32 mouse cellular contexts compared by ENCODE assay signal in the genomic region with DNA sequence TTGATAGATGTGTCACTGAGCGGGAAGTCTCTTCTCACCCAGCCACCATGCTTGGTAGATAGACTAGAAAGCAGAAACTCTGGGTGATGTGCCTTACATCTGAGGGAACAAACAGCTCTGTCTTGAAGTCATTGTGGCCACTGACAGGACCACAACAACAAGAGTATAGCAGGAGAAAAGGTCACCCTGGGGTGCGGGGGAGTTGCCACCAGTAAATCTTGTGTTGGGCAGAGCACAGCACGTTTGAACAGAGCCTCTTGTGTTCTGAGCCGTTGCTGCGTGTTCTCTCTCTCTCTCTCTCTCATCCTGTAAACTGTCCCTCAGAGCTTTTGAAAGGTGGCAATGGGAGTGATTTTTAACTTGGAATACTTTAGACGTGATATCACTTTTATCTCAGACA. TPM values are rescaled to one million over a fixed set of nuclear protein-coding genes. Genes with fewer than 3 reads are reported as not detected.
DNase-seq lines count a peak whose midpoint lies in the region; ATAC-seq and TF ChIP-seq lines count a peak whose summit lies in the region.
"Had no signal": no experiment of that assay in that cellular context is flagged by ENCODE, and none has a peak within 500 bp of the region (broad histone marks: within the 10 kb centered on the region; RNA-seq: fewer than 3 reads in every experiment).

No protein-coding gene starts in this region.

- ATAC-seq in heart, postnatal 0 days (ENCODE audit: insufficient read depth, low read depth) = no peak
- peak; percentile 75 for ATAC-seq in neural tube, embryonic 15.5 days (ENCODE audit: low FRiP score)
- ATAC-seq: CD4-positive, CD25-positive, alpha-beta regulatory T cell, adult 4 months; forebrain, postnatal 0 days; inflammation-experienced regulatory T-cells, adult 6 months; liver, postnatal 0 days; lung, postnatal 0 days; midbrain, embryonic 15.5 days had no signal

- peaks cover 13% of the 10 kb centered on the region; the same call in 1 of the 2 replicates for H3K4me1 ChIP-seq in heart, embryonic 10.5 days
- H3K4me1 ChIP-seq in heart, postnatal 0 days (ENCODE audit: control insufficient read depth, insufficient read depth) = peaks cover 43% of the 10 kb centered on the region
- no peaks in the 10 kb centered on the region for H3K4me1 ChIP-seq in neural tube, embryonic 15.5 days
- H3K4me1 ChIP-seq: forebrain, embryonic 10.5 days; hindbrain, embryonic 13.5 days; limb, embryonic 12.5 days; midbrain, embryonic 15.5 days had no signal

- H3K36me3 ChIP-seq in heart, embryonic 10.5 days = peaks cover 6% of the 10 kb centered on the region; the same call in 1 of the 2 replicates
- no peaks in the 10 kb centered on the region for H3K36me3 ChIP-seq in heart, postnatal 0 days (replicated peaks; ENCODE audit: control insufficient read depth, insufficient read depth, low read length)
- H3K36me3 ChIP-seq in neural tube, embryonic 15.5 days = no peaks in the 10 kb centered on the region
- H3K36me3 ChIP-seq: forebrain, embryonic 10.5 days; hindbrain, embryonic 13.5 days; limb, embryonic 12.5 days; midbrain, embryonic 15.5 days had no signal

- DNase-seq in heart, adult 11 months = peak; percentile 82
- no peak for DNase-seq in heart, embryonic 10.5 days (ENCODE audit: low spot score)
- DNase-seq in heart, postnatal 0 days (ENCODE audit: low spot score) = no peak
- no peak for DNase-seq in heart, postnatal 25 days (ENCODE audit: low spot score)
- DNase-seq in Muller cell, postnatal 12 days (ENCODE audit: inconsistent ontology term) = peak; percentile 14
- DNase-seq in thymus, adult 18-20 months = no peak
- DNase-seq: adrenal gland, postnatal 36 days; cerebellum, adult 11 months; cerebellum, adult 9-11 months; forebrain, postnatal 0 days; gastrocnemius, postnatal 14 days; heart, postnatal 14 days; kidney, adult 2 months; kidney, postnatal 14 days; layer of hippocampus, postnatal 36 days; liver, postnatal 0 days; thymus, postnatal 14 days had no signal

- intact Hi-C loops in heart, postnatal 25 days (cut with DNase I) = no loop called here

- H3K4me2 ChIP-seq in heart, postnatal 0 days (ENCODE audit: low read depth, low read length) = no peak overlapping the region; the same call in 1 of the 2 replicates
- H3K4me2 ChIP-seq in neural tube, embryonic 15.5 days = no peak overlapping the region
- H3K4me2 ChIP-seq: hindbrain, embryonic 13.5 days; limb, embryonic 12.5 days; liver, embryonic 11.5 days; midbrain, embryonic 15.5 days had no signal

- H3K9me3 ChIP-seq in heart, embryonic 10.5 days = no peaks in the 10 kb centered on the region
- no peaks in the 10 kb centered on the region for H3K9me3 ChIP-seq in heart, postnatal 0 days (replicated peaks; ENCODE audit: control insufficient read depth, low read length)
- H3K9me3 ChIP-seq in neural tube, embryonic 15.5 days (replicated peaks) = no peaks in the 10 kb centered on the region
- H3K9me3 ChIP-seq: forebrain, embryonic 10.5 days; hindbrain, embryonic 13.5 days; limb, embryonic 12.5 days; midbrain, embryonic 15.5 days had no signal

- 64% methylated on average over 6 of the region's 6 CpGs for WGBS in heart, embryonic 10.5 days
- 33% methylated on average over 6 of the region's 6 CpGs for WGBS in heart, postnatal 0 days
- 17% methylated on average over 6 of the region's 6 CpGs for WGBS in neural tube, embryonic 15.5 days

- TF ChIP-seq EP300 in heart, postnatal 0 days (IDR thresholded peaks at IDR 0.05; ENCODE audit: low read depth) = no peak

- no peaks in the 10 kb centered on the region for H3K27me3 ChIP-seq in heart, embryonic 10.5 days (ENCODE audit: insufficient read depth, poor library complexity, severe bottlenecking)
- no peaks in the 10 kb centered on the region for H3K27me3 ChIP-seq in heart, postnatal 0 days (ENCODE audit: control insufficient read depth, insufficient read depth, low read length)
- H3K27me3 ChIP-seq in neural tube, embryonic 15.5 days (replicated peaks) = no peaks in the 10 kb centered on the region
- H3K27me3 ChIP-seq: hindbrain, embryonic 13.5 days; limb, embryonic 12.5 days; midbrain, embryonic 15.5 days had no signal

- no peak overlapping the region for H3K27ac ChIP-seq in heart, embryonic 10.5 days
- H3K27ac ChIP-seq in heart, postnatal 0 days (ENCODE audit: low read depth) = peak overlapping the region; percentile 70
- no peak overlapping the region; the same call in 1 of the 2 replicates for H3K27ac ChIP-seq in neural tube, embryonic 15.5 days (replicated peaks)
- H3K27ac ChIP-seq: forebrain, embryonic 10.5 days; hindbrain, embryonic 13.5 days; limb, embryonic 12.5 days; macrophage; midbrain, embryonic 15.5 days had no signal

- H3K9ac ChIP-seq in heart, postnatal 0 days (replicated peaks; ENCODE audit: low read depth, low read length) = no peak overlapping the region
- H3K9ac ChIP-seq in neural tube, embryonic 15.5 days (replicated peaks) = no peak overlapping the region
- H3K9ac ChIP-seq: forebrain, postnatal 0 days; hindbrain, embryonic 13.5 days; limb, embryonic 12.5 days; liver, postnatal 0 days; midbrain, embryonic 15.5 days had no signal

- no peak for TF ChIP-seq CTCF in heart, postnatal 0 days (IDR thresholded peaks at IDR 0.05; ENCODE audit: low read depth)

- no peak overlapping the region for H3K4me3 ChIP-seq in heart, embryonic 10.5 days
- no peak overlapping the region for H3K4me3 ChIP-seq in heart, postnatal 0 days (ENCODE audit: low read depth, low read length)
- H3K4me3 ChIP-seq in neural tube, embryonic 15.5 days (replicated peaks) = no peak overlapping the region
- H3K4me3 ChIP-seq: forebrain, embryonic 10.5 days; hindbrain, embryonic 13.5 days; limb, embryonic 12.5 days; midbrain, embryonic 15.5 days had no signal

RNA-seq across cellular contexts. Expression of a gene that starts 42.6 kb away (rescaled TPM):
- 14.2 and 22.7 TPM in 2 replicates for polyA plus RNA-seq in heart, embryonic 10.5 days (2016; fragmentation: Nextera tagmentation; extraction: Ambion mirVana)
- total RNA-seq in heart, postnatal 0 days (2014; rRNA removed; ENCODE audit: low replicate concordance) = 58.4 and 62.6 TPM in 2 replicates
- 18.2 and 18.6 TPM in 2 replicates for polyA plus RNA-seq in heart, postnatal 0 days (2015; fragmentation: Nextera tagmentation; extraction: Ambion mirVana)
- total RNA-seq in heart, postnatal 25 days (2021) = 10 to 100 TPM; 53.1 to 57.2 TPM
- polyA plus RNA-seq in neural tube, embryonic 15.5 days (2015; fragmentation: Nextera tagmentation; extraction: Ambion mirVana) = 7.9 and 9.5 TPM in 2 replicates
- total RNA-seq: common myeloid progenitor, adult 5-6 weeks had no signal
- polyA plus RNA-seq: liver, postnatal 0 days; macrophage had no signal

RNA-seq across cellular contexts. Expression of a gene that starts 50.9 kb away (rescaled TPM):
- not detected in 2 replicates for polyA plus RNA-seq in heart, embryonic 10.5 days (2016; fragmentation: Nextera tagmentation; extraction: Ambion mirVana)
- total RNA-seq in heart, postnatal 0 days (2014; rRNA removed; ENCODE audit: low replicate concordance) = not detected in 2 replicates
- not detected in 2 replicates for polyA plus RNA-seq in heart, postnatal 0 days (2015; fragmentation: Nextera tagmentation; extraction: Ambion mirVana)
- total RNA-seq in heart, postnatal 25 days (2021) = not detected
- polyA plus RNA-seq in neural tube, embryonic 15.5 days (2015; fragmentation: Nextera tagmentation; extraction: Ambion mirVana) = not detected in 2 replicates
- total RNA-seq: adrenal gland, postnatal 36 days; common myeloid progenitor, adult 5-6 weeks; forebrain, postnatal 0 days; gastrocnemius, postnatal 14 days; heart, postnatal 14 days; layer of hippocampus, adult 8-10 months; layer of hippocampus, postnatal 36 days; left cerebral cortex, postnatal 10 days had no signal
- polyA plus RNA-seq: CD4-positive, CD25-positive, alpha-beta regulatory T cell, adult 4 months; embryonic facial prominence, embryonic 11.5 days; forebrain, embryonic 10.5 days; forebrain, postnatal 0 days; hindbrain, embryonic 13.5 days; inflammation-experienced regulatory T-cells, adult 6 months; kidney, adult 2 months; limb, embryonic 12.5 days; liver, embryonic 11.5 days; liver, postnatal 0 days; lung, postnatal 0 days; macrophage; midbrain, embryonic 15.5 days; stomach, embryonic 16.5 days had no signal

Comparison
In these comparisons a context has a peak if more than half of its experiments do, and no peak if none do; other contexts are left out.
1. DNase-seq: peak in heart, adult 11 months (single experiment) and Muller cell, postnatal 12 days (single experiment); none in heart, embryonic 10.5 days (single experiment), heart, postnatal 0 days (single experiment), heart, postnatal 25 days (single experiment) and thymus, adult 18-20 months (0 of 2).